Mouse (Mus musculus): ENCODE results near the gene Mip. TPM values are rescaled to one million over a fixed set of nuclear protein-coding genes. Genes with fewer than 3 reads are reported as not detected.

Mip gene
- total and polyA plus RNA-seq, 2 experiments from 2014 or later, result 0.05 TPM; not detected in 1

DNA sequence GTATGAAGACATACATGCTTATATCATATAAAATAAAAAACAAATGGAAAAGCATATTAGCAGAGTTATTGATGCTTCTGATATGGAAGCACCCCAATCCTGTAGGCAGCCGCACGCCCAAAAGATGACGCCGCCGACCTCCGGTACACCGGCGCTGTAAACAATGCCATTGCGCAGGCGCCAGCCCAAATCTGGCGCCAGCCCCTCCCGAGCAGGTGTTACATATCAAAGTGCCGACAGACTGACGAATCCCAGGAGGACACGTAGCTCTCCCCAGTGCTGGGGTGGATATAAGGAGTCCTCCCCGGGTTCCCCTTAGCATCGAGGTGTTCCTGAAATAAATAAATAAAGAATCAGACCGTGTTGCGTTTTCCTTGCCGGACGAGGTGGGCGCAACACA, 36.7 kb downstream of the Mip start:
- no peak for ATAC-seq
- Histone ChIP-seq H3K4me1 (ENCODE audit: insufficient read depth) (no peaks in the 10 kb centered on the region), H3K27ac (ENCODE audit: low read depth, low read length) (no peak overlapping the region), H3K4me2 (ENCODE audit: low read depth) (no peak overlapping the region), H3K27me3 (ENCODE audit: insufficient read depth, low read length) (no peaks in the 10 kb centered on the region), H3K4me3 (ENCODE audit: low read depth, low read length) (no peak overlapping the region), H3K36me3 (ENCODE audit: insufficient read depth) (no peaks in the 10 kb centered on the region), H3K9ac (no peak overlapping the region), H3K9me3 (ENCODE audit: low read length) (no peaks in the 10 kb centered on the region)
- WGBS, result 88% methylated on average over 22 of the region's 22 CpGs
- DNase-seq, result no peak
- TF ChIP-seq CTCF (IDR thresholded peaks at IDR 0.05; ENCODE audit: low read depth), result no peak

- ATAC-seq (no peak), DNase-seq (no peak)
- Histone ChIP-seq H3K4me3 (ENCODE audit: low read depth, low read length) (no peak overlapping the region), H3K27ac (ENCODE audit: low read depth, low read length) (no peak overlapping the region), H3K4me2 (ENCODE audit: low read depth) (no peak overlapping the region), H3K9me3 (ENCODE audit: low read length) (no peaks in the 10 kb centered on the region), H3K36me3 (ENCODE audit: insufficient read depth) (no peaks in the 10 kb centered on the region), H3K27me3 (ENCODE audit: insufficient read depth, low read length) (no peaks in the 10 kb centered on the region), H3K9ac (no peak overlapping the region), H3K4me1 (ENCODE audit: insufficient read depth) (no peaks in the 10 kb centered on the region)
- no peak for TF ChIP-seq CTCF (IDR thresholded peaks at IDR 0.05; ENCODE audit: low read depth)
- 75% methylated on average over 6 of the region's 6 CpGs for WGBS
Observed at GRCm38 (mm10) chr10:128263393-128264310, 38.0 kb downstream of the Mip start.

DNA sequence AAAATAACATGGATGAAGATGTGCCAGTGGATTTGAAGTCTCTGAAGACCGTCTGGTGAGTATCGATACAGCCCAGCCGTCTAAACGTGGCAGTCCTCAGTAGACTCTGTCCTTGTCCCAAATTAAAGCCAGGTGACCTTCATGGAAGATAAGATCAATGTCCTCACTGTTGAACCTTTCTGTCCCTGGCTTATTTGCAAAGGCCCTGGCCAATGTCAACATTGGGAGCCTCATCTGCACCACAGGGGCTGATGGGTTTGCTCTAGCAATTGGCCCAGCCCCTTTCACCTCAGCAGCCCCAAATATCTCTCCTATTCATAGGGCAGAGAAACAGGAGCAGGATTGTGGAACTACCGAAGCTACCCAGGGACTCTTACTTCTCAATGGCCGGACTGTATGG, 42.7 kb downstream of the Mip start, which contains the start of gene Apof:
Gene Apof (plus strand): TSS at position 301 of the 400 bp plus-strand sequence.
- Histone ChIP-seq H3K36me3 (ENCODE audit: insufficient read depth) (no peaks in the 10 kb centered on the region), H3K27me3 (ENCODE audit: insufficient read depth, low read length) (no peaks in the 10 kb centered on the region), H3K4me3 (ENCODE audit: low read depth, low read length) (no peak within 1 kb of the TSS), H3K9me3 (ENCODE audit: low read length) (no peaks in the 10 kb centered on the region), H3K4me1 (ENCODE audit: insufficient read depth) (0 out of 2 replicates have a peak, but pooled peaks cover 4% of the 10 kb centered on the region), H3K4me2 (ENCODE audit: low read depth) (no peak within 1 kb of the TSS), H3K27ac (ENCODE audit: low read depth, low read length) (no peak within 1 kb of the TSS), H3K9ac (no peak within 1 kb of the TSS)
- ATAC-seq (no peak), DNase-seq (no peak)
- WGBS, result 86% methylated on average over 6 of the region's 6 CpGs
- TF ChIP-seq CTCF (IDR thresholded peaks at IDR 0.05; ENCODE audit: low read depth), result no peak

DNA sequence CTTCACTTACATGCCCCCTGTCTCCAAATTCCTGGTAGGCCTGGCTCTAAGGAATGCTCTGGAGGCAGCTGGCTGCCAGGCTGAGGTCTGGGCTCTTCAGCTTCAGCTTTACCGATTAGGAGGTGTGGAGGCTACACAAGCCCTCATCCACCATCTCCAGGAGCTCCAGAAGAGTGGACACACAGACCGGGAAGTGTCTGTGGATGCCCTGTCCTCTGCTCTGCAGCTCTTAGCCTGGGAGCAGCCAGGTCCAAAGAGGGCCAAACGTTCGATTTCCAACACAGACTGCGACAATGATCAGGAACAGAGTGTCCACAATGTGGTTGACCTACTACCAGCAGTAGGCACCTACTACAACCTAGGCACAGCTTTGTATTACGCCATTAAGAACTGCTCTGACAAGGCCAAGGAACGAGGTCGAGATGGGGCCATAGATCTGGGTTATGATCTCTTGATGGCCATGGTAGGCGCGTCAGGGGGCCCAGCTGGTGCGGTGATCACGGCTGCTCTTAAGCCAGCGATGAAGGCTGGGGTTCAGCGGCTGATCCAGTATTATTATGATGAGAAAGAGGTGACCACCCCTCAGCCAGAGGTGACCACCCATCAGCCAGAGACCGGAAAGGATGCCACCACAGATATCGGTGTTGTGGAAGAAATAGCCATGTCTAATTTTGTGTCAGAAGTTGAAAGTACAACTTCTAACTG, 43.7 kb downstream of the Mip start:
- H3K4me2 ChIP-seq (ENCODE audit: low read depth), result no peak overlapping the region
- H3K36me3 ChIP-seq (ENCODE audit: insufficient read depth), result no peaks in the 10 kb centered on the region
- DNase-seq (no peak), ATAC-seq (no peak)
- no peak for TF ChIP-seq CTCF (IDR thresholded peaks at IDR 0.05; ENCODE audit: low read depth)
- 89% methylated on average over 16 of the region's 16 CpGs for WGBS
- H3K27me3 ChIP-seq (ENCODE audit: insufficient read depth, low read length), result no peaks in the 10 kb centered on the region
- H3K4me1 ChIP-seq (ENCODE audit: insufficient read depth), result 0 out of 2 replicates have a peak, but pooled peaks cover 4% of the 10 kb centered on the region
- H3K9me3 ChIP-seq (ENCODE audit: low read length), result no peaks in the 10 kb centered on the region
- no peak overlapping the region for H3K4me3 ChIP-seq (ENCODE audit: low read depth, low read length)
- H3K9ac ChIP-seq, result no peak overlapping the region
- H3K27ac ChIP-seq (ENCODE audit: low read depth, low read length), result no peak overlapping the region

GRCm38 (mm10) chr10:128270287-128270841, 44.7 kb downstream of the Mip start, which contains the start of gene Stat2:
Stat2 (plus strand) TSS chr10:128270559.
- peak; percentile 96 for DNase-seq
- WGBS, result under 1% methylated on average over 43 of the region's 43 CpGs

DNA sequence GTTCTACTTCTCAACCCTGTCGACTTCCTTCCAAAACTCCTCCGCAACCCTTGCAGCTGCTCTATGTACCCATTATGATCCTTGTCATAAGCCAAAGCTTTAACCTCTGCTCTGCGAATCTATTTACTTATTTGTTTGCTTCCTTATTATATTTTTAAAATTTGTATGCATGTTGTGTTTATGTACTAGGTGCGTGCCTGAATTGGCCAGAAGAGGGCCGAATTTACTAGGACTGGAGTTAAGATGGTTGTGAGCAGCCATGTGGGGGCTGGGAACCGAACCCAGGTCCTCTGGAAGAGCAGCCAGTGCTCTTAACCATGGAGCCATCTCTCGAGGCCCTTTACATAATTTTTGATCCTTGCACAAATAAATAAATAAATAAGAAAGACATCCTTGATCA, 45.2 kb downstream of the Mip start:
- 0 out of 2 replicates have a peak, but pooled peaks cover 4% of the 10 kb centered on the region for H3K4me1 ChIP-seq (ENCODE audit: insufficient read depth)
- H3K36me3 ChIP-seq (ENCODE audit: insufficient read depth), result no peaks in the 10 kb centered on the region
- no peaks in the 10 kb centered on the region for H3K9me3 ChIP-seq (ENCODE audit: low read length)
- no peak for ATAC-seq
- H3K4me2 ChIP-seq (ENCODE audit: low read depth), result peak overlapping the region; percentile 52
- H3K9ac ChIP-seq, result peak overlapping the region; percentile 65
- peak overlapping the region; percentile 75 for H3K4me3 ChIP-seq (ENCODE audit: low read depth, low read length)
- WGBS, result 40% methylated on average over 7 of the region's 7 CpGs
- no peaks in the 10 kb centered on the region for H3K27me3 ChIP-seq (ENCODE audit: insufficient read depth, low read length)
- peak overlapping the region; percentile 79 for H3K27ac ChIP-seq (ENCODE audit: low read depth, low read length)
- no peak for TF ChIP-seq CTCF (IDR thresholded peaks at IDR 0.05; ENCODE audit: low read depth)
- no peak for DNase-seq

More at GRCm38 (mm10) chr10:128270287-128270841, 44.7 kb downstream of the Mip start, which contains the start of gene Stat2:
- Histone ChIP-seq H3K36me3 (ENCODE audit: insufficient read depth) (no peaks in the 10 kb centered on the region), H3K9me3 (ENCODE audit: low read length) (no peaks in the 10 kb centered on the region), H3K4me1 (ENCODE audit: insufficient read depth) (0 out of 2 replicates have a peak, but pooled peaks cover 4% of the 10 kb centered on the region), H3K4me2 (ENCODE audit: low read depth) (peak within 1 kb of the TSS; percentile 52), H3K9ac (peak within 1 kb of the TSS; percentile 65), H3K27ac (ENCODE audit: low read depth, low read length) (peak within 1 kb of the TSS; percentile 79), H3K4me3 (ENCODE audit: low read depth, low read length) (peak within 1 kb of the TSS; percentile 75), H3K27me3 (ENCODE audit: insufficient read depth, low read length) (no peaks in the 10 kb centered on the region)
- peak; percentile 99 for ATAC-seq
- no peak for TF ChIP-seq CTCF (IDR thresholded peaks at IDR 0.05; ENCODE audit: low read depth)

Data from forebrain, postnatal 0 days (tissue).